Mouse (Mus musculus) CH12F3 (cell line): ENCODE data around the gene Cdc34.

ENCODE experiments used
- in situ Hi-C: fragments of 300-500 bp; cut with MboI; formaldehyde crosslinking; loops from 2 replicates; pipeline ENCODE4 v1.14.3; 2020; ENCODE audit warnings: low sequenced_read_pairs

Cdc34 gene

GRCm38 (mm10) chr10:79681591-79682245, at the start of gene Cdc34:
Cdc34 (plus strand) TSS chr10:79682195.
- in situ Hi-C loops: no loop called here

- in situ Hi-C loops: no loop called here
Measured at GRCm38 (mm10) chr10:79633006-79633777, 48.8 kb upstream of the Cdc34 start.

- in situ Hi-C loops: no loop called here
Measured at GRCm38 (mm10) chr10:79636287-79636686, 45.7 kb upstream of the Cdc34 start.

- in situ Hi-C loops: no loop called here
Measured at GRCm38 (mm10) chr10:79637128-79638110, 44.6 kb upstream of the Cdc34 start, which contains the start of gene Shc2. Shc2 (minus strand) TSS chr10:79637918.

GRCm38 (mm10) chr10:79638486-79639204, 43.4 kb upstream of the Cdc34 start:
- in situ Hi-C loops: no loop called here

- in situ Hi-C loops: loop anchor here (10.0 kb wide), 1 partner anchor 51 kb away; no protein-coding TSS in a partner anchor
Measured at GRCm38 (mm10) chr10:79645711-79646110, 36.3 kb upstream of the Cdc34 start, which contains the start of gene Odf3l2. Odf3l2 (minus strand) TSS chr10:79645738.

- in situ Hi-C loops: loop anchor here (10.0 kb wide), 1 partner anchor 54 kb away; no protein-coding TSS in a partner anchor
Measured at GRCm38 (mm10) chr10:79649070-79649751, 32.8 kb upstream of the Cdc34 start.

GRCm38 (mm10) chr10:79652789-79653188, 29.2 kb upstream of the Cdc34 start:
- in situ Hi-C loops: no loop called here

- in situ Hi-C loops: no loop called here
Measured at GRCm38 (mm10) chr10:79654946-79655395, 27.0 kb upstream of the Cdc34 start.

GRCm38 (mm10) chr10:79658829-79659228, 23.2 kb upstream of the Cdc34 start:
- in situ Hi-C loops: no loop called here

GRCm38 (mm10) chr10:79660298-79660697, 21.7 kb upstream of the Cdc34 start:
- in situ Hi-C loops: no loop called here

GRCm38 (mm10) chr10:79661861-79662260, 20.1 kb upstream of the Cdc34 start:
- in situ Hi-C loops: no loop called here

GRCm38 (mm10) chr10:79664131-79664665, 17.8 kb upstream of the Cdc34 start, which contains the start of gene Madcam1:
Madcam1 (plus strand) TSS chr10:79664559.
- in situ Hi-C loops: no loop called here

GRCm38 (mm10) chr10:79665051-79665450, 16.9 kb upstream of the Cdc34 start:
- in situ Hi-C loops: no loop called here

- in situ Hi-C loops: no loop called here
Measured at GRCm38 (mm10) chr10:79666493-79666892, 15.5 kb upstream of the Cdc34 start.

- in situ Hi-C loops: no loop called here
Measured at GRCm38 (mm10) chr10:79668076-79668475, 13.9 kb upstream of the Cdc34 start.

- in situ Hi-C loops: no loop called here
Measured at GRCm38 (mm10) chr10:79668771-79669575, 13.0 kb upstream of the Cdc34 start, which contains the start of gene Tpgs1. Tpgs1 (plus strand) TSS chr10:79669369.

- in situ Hi-C loops: no loop called here
Measured at GRCm38 (mm10) chr10:79669576-79670057, 12.4 kb upstream of the Cdc34 start.
